Mouse (Mus musculus): Measurements from ENCODE around the gene Fbxl14.
A peak's percentile ranks its signal among the peaks of the same experiment; 100 is the strongest.

Fbxl14 gene

DNA sequence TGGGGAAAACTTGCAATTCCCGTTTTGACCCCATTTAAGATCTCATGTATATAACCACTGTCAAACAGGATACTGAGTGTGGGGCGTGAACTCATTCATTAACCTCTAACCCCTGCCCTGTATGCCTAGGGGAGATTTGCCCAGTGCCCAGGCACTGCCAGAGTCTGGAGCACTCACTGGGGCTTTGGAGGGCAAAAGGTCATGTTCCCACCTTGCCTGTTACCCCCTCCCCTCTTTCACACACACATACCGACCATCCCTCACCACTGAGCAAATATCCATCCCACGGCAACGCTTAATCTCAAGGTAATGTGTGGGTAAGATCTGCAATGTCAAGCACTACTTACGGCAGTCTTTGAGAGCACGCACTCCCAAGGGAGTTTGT, 13.2 kb downstream of the Fbxl14 start:
- no peak for DNase-seq (ENCODE audit: low spot score in 2 of 2)

DNA sequence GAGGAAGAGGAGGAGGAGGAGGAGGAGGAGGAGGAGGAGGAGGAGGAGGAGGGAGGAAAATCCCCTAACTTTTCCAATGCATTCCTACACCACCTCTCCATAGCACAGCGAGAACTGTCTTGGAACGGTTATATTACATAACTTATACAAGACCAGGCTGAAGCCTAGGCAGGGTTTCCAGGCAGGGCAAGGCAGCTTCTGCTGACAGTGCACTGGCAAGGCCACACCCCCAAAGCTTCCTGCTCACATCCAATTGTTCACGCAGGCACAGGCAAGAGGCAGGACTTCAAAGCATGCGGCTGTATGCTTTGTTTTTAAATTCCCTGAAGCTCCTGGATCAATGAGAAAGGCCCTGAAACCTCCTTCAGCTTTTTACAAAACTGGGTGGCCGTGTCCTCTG, 19.8 kb downstream of the Fbxl14 start:
- no peak for DNase-seq (ENCODE audit: low spot score in 2 of 2)

DNA sequence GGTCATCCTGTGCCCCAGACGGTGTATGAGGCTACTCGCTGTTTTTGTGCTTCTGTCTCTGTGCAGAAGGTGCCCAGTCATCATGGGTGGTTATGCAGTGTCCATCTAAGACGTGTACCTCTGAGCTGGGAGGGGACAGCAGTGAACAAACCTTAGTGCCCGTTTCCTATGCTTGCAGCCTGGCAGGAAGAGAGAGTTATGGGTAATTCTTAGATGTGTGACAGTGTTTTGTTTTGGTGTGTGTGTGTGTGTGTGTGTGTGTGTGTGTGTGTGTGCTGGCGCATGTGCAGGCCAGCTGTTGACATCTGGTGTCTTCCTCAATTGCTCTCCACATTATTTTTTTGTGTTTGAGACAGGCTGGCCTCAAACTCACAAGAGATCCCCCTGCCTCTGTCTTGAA, 20.6 kb downstream of the Fbxl14 start:
- no peak for DNase-seq (ENCODE audit: low spot score in 2 of 2)

DNA sequence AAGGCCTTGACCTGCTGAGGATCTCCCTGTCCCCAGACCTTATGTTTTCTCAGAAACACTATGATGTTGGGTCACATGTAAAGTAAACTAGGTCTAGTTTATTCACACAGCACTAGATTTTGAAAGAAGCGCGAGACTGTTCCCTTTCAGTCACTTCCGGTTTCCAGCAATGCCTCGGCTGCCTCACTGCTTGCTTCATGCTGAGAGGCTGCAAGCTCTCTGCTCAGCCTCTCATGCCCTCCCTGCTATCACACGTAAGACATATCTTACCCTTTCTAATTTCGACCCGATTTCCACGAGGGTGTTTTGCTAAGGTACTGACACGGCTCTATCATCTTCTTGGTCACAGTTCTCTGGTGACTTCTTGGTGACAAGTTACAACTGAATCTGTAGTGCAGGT, 22.6 kb downstream of the Fbxl14 start:
- DNase-seq (ENCODE audit: low spot score in 2 of 2): no peak

DNA sequence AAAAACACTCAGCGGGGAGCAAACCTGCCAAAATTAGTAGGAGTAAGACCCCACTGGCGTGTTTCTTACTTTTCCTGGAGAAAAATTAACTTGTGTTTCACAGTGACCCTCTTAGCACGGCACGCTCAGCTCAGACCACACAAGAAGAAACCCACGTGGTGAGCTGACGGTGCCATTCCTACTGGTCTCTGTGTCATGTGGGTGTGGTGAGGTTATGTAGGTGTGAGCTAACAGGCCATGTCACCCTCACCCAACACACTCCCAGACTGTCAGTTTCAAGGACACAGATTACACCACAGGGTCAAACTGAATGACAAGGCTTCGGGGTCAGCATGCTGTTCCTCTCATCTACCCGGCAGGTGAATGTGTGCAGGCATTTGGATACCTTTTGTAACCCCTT, 25.3 kb downstream of the Fbxl14 start:
- no peak for DNase-seq (ENCODE audit: low spot score in 2 of 2)

DNA sequence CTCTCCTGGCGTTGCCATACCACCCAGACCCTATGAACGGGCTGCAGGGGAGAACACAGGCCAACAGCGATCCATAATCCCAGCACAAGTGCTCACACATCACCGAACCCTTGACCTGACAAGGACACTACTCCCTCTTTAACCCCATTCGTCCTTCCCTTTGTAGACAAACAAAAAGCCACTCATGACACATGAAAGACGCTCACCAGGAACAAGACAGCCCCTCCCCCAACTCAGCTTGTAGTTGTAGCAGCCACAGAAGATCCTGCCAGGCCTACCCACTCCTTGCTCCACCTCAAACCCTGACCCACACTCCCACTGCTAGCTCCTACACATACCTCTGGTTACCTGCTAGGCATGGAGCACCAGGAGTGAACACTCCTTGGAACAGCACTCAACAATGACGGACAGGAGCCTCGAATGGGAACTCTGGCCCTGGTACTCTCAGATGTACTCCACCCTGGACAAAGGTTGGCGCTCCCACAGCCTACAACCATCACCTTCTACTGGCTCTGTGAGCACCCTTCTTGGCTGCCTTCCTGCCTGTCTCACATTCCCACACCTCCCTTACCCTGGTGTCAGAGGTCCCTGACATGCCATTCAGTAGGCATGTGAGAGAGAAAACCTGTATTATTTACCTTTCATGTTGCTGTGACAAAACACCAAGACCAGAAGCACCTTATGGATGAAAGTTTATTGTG, 26.2 kb downstream of the Fbxl14 start:
- DNase-seq (ENCODE audit: low spot score in 2 of 2): no peak

DNA sequence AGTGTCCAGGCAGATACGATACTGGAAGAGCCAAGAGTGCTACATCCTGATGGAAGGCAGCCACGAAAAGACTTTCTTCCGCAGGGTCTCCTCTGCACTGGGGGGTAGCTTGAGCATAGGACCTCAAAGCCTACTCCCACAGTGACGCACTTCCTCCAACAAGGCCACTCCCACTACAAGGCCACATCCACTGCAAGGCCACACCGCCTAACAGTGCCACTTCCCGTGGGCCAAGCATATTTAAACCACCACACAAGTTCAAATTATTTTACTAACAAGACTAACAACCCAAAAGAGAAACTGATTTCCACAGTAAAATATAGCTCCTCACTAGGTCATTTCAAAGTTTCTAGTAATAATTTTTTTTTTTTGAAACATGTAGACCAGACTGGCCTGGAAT, 28.8 kb downstream of the Fbxl14 start:
- DNase-seq (ENCODE audit: low spot score in 2 of 2): no peak

DNA sequence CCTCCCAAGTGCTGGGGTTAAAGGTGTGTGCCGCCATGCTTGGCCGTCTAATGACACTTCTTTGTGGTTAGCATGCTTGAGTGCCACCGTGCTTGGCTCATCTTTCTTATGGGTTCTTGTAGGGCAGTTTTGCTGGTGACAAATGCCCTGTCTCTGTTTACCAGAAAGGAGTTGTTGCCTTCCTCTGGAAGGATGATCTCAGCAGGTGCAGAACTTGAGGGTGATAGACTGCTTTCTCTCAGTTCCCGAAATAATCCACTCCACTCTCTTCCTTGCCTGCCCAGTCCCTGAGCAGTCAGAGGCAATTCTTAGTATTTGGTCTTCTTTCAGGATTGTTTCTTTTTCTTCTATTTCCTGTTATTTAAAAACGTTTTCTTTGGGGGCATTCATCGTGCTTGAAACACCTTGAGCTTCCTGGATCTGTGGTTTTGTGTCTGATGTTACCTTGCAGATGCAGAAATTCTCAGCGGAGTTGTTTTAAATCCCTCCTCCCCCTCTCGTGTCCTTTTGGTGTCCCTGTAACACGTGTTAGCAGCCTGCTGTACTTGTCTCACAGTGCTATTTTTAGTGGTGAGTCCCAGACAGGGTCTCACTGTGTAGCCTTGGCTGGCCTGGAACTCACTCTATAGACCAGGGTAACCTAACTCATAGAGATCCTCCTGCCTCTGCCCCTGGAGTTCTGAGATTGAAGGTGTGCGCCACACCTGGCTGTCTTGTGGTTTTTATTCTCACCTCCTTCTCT, 29.3 kb downstream of the Fbxl14 start:
- DNase-seq (ENCODE audit: low spot score in 2 of 2): no peak

DNA sequence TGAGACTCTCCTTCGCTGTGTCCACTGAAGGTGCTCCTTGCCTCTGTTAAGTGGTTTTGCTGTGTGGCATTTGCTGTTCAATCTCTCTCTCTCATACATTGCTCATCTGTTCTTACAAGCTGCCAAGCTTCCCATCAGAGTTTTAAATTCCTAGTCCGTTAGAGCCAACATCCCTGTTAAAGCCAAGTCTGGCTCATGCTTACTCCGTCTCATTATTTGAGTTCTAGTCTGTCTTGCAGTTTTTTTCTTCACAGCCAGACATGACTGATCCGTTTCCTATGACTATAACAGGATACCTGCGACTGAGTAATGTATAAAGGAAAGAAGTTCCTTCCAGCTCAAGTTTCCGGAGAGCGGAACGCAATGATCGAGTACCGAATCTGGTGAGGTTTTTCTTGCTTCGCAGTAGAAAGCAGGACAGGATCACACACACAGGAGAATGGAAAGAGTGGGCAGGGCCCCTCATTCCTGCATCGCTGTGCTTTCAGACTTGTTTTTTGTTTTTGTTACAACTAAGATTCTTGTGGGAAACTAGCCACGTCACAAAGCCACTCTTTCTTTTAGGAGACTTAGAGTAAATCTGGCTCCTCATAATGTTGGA, 30.1 kb downstream of the Fbxl14 start:
- no peak for DNase-seq (ENCODE audit: low spot score in 2 of 2)

DNA sequence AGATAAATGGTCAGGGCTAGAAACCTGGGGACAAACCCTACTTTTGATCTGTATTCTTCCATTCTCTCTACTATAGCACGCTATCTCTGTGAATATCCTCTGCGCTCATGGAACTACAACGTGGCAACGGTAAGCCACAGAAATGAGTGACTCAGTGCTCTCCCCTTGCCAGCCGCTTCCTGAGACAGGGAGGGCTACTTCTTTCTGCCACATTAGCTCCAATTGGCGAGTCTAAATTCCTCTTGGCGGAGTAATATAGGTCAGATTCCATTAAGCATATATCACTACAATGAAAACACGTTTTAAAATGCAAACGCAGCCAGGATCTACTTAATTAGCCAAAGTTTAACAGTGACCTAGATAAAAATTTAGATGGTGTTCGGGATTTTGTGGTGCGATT, 33.2 kb downstream of the Fbxl14 start:
- DNase-seq (ENCODE audit: low spot score in 2 of 2): no peak

DNA sequence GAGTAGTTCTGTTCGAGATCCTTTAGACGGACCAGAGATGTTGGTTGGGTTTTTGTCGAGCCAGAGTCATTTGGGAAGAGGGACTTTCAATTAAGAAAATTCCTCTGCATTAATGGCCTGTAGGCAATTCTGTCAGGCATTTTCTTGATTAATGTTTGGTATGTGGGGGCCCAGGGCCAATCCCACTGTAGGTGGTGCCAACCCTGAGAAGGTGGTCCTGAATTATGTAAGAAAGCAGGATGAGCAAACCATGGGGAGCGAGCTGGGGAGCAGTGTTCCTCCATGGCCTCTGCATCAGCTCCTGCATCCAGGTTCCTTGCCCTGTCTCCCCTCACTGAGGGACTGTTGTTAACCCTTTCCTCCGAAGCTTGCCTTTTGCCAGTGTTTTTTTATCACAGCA, 34.0 kb downstream of the Fbxl14 start:
- no peak for DNase-seq (ENCODE audit: low spot score in 2 of 2)

DNA sequence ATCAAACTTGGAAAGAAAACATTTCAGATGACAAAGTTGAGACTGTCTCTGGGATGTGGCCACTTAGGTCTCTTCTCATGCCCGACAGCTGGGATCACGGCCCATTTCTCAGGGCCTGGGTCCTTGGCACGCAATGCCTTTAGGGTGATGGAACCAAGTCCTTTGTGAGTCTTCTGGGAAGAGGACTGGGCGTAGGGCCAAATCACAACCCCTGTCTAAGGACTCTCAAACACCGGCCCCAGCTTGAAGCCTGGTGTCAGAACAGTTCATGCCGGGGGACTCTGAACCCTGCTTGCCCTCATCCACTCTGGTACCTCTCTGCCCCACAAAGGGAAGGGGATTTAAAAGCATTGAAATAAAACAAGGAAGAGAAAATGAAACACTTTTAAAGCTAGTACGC, 34.6 kb downstream of the Fbxl14 start:
- no peak for DNase-seq (ENCODE audit: low spot score in 2 of 2)

DNA sequence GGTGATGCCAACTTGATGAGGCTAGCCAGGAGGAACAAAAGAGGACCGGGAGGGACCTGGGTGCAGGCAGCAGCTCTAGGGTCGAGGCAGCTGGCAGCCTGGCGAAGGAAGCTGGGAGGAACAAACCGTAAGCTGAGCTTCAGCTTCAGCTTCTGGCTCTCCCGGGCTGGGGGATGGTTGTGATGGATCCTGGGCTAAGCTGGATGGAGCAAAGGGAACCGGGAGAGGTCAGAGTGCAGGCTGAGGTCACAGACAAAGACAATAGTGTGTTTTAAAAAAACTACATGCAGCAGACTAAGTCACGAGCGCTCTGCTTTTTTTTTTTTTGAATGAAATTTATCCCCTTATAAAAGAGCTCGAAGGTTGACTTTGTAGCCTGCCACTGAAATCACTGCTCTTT, 41.3 kb downstream of the Fbxl14 start:
- no peak for DNase-seq (ENCODE audit: low spot score in 2 of 2)

DNA sequence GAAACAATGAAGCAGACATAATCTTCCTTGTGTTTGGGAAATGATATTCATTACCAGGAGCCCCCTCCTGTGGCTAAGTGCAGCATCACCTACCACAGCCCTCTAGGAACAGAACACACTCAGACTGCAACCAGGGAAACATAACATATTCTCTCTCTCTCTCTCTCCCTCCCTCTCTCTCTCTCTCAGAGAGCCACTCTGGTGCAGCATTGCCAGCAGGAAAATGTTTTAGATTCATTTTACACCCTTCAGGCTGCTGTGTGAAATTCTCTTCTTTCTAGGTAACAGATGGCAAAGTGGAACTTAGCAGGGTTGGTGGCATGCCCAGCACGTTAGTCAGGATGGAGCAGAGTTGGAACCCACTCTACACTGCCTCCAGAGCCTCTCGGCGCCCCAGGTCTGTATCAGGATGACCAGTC, 42.0 kb downstream of the Fbxl14 start:
- DNase-seq (ENCODE audit: low spot score in 2 of 2): peak in 1 of 2 experiments; percentile 26

DNA sequence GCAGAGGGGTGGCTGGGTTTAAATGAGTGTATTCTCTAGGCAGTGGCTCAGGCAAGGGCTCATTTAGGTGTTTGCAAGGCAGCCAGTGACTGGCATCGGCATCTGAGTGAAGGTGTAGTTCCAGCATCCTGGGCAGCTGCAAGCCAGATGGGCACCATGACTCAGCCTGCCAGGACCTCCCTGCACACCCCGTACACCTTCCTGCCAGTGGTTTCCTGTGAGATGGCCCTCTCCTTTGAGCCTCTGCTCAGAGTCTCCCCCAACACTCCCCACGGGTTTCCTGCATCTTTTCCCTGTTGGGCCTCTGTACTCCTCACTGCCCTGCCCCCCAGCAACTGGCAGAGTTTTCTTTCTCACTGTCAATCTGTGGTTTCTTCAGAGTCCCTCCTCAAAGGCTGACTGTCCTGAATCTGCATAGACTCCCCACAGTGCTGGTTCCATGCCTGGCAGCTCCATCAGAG, 42.5 kb downstream of the Fbxl14 start:
- peak in 1 of 2 experiments; percentile 26 for DNase-seq (ENCODE audit: low spot score in 2 of 2)

DNA sequence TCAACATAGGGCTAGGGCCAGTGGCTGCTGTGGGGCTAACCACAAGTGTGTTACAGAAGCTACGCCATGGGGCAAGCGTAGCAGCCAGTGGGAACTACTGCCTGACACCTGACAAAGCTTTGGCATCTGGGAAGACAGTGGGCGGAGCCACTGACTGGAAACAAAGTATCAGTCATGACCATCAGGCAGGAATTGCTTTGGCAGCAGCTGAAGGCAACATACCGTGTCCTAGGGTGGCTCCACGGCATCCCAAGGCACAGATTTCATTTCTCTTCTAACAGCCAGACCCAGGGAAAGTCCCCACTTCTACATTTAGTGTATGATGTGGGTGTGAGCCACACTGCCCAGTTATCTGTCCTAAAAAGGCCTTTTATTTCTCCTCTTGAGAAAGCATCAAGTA, 47.0 kb downstream of the Fbxl14 start:
- no peak for DNase-seq (ENCODE audit: low spot score in 2 of 2)

DNA sequence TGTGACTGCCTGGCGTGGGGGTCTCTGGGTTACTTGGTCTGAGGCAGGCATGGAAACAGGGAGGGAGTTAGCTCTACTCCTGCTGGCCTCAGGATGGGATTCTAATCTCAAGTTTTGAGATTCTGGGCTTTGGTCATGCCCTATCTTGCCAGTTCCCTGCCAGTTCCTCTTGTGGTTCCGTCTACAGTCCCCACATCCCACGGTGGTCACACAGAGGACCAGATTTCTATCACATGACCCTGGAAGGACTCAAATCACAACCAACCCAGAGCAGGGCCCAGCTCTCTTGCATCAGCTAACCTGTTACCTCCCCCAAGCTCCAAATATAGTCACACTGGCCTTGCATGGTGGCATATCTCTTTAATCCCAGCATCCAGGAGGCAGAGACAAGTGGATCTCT, 50.2 kb downstream of the Fbxl14 start:
- DNase-seq (ENCODE audit: low spot score in 2 of 2): no peak

Measured in frontal cortex, postnatal 10 days (tissue).